9 mouse cellular contexts compared by ENCODE assay signal in the genomic region with DNA sequence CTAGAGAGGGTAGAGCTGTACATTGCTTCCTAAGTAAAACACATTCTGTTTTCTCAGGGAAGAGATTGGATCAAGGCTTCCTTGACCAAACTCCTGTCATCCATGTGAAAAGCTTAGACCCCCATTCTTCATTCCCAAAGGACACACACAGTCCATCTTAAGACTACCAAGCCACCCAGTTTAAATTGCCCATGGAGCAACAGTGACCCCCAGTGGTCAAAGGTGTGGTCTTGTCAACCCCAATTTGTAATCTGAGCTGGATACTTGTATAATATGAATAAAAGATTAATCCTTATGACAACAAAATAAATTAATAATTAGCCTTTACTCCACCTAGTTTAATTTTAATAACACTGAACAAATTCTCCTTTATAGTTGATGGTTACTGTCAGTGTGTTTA. TPM values are rescaled to one million over a fixed set of nuclear protein-coding genes. Genes with fewer than 3 reads are reported as not detected.
A peak's percentile ranks its signal among the peaks of the same experiment; 100 is the strongest.
DNase-seq lines count a peak whose midpoint lies in the region; TF ChIP-seq lines count a peak whose summit lies in the region.
"Had no signal": no experiment of that assay in that cellular context is flagged by ENCODE, and none has a peak within 500 bp of the region (broad histone marks: within the 10 kb centered on the region; RNA-seq: fewer than 3 reads in every experiment).

No protein-coding gene starts in this region.

- no peaks in the 10 kb centered on the region for H3K36me3 ChIP-seq in heart, adult 2 months (ENCODE audit: control insufficient read depth, insufficient read depth, low read length)
- H3K36me3 ChIP-seq: neural tube, embryonic 12.5 days had no signal

- intact Hi-C loops in heart, adult 2 months (cut with DNase I): loop anchor here (5.0 kb wide), 1 partner anchor 532 kb away; no protein-coding TSS in a partner anchor
- intact Hi-C loops in left cerebral cortex, postnatal 14 days (cut with DNase I): loop anchor here (1.0 to 10.0 kb wide), 2 partner anchors 530 to 1754 kb away; no protein-coding TSS in a partner anchor

- H3K4me3 ChIP-seq in heart, adult 2 months: no peak overlapping the region
- H3K4me3 ChIP-seq: neural tube, embryonic 12.5 days had no signal

- H3K9ac ChIP-seq in heart, adult 2 months (ENCODE audit: low read depth, low read length): no peak overlapping the region
- H3K9ac ChIP-seq: neural tube, embryonic 12.5 days had no signal

- no peak for TF ChIP-seq POLR2A in heart, adult 2 months (IDR thresholded peaks at IDR 0.05; ENCODE audit: insufficient read depth, low read depth, low read length)

- no peaks in the 10 kb centered on the region for H3K79me2 ChIP-seq in heart, adult 2 months (replicated peaks; ENCODE audit: control insufficient read depth, insufficient read depth, low read length)

- TF ChIP-seq EP300 in heart, adult 2 months (IDR thresholded peaks at IDR 0.05; ENCODE audit: insufficient read depth, low read depth, low read length): no peak

- peak; percentile 83 for TF ChIP-seq CTCF in heart, adult 2 months (IDR thresholded peaks at IDR 0.05)

- DNase-seq in heart, adult 2 months: peak; percentile 6 to 41
- no peak for DNase-seq in heart, adult 9 months (ENCODE audit: low spot score in 2 of 2)
- DNase-seq in B cell, adult 2 months: peak; percentile 2 to 4
- DNase-seq in adrenal gland, postnatal 14 days: peak; percentile 60
- DNase-seq in heart, postnatal 4 days: peak; percentile 66
- DNase-seq in left cerebral cortex, postnatal 14 days (ENCODE audit: low spot score in 2 of 2): peak; percentile 33 to 71
- peak; percentile 44 for DNase-seq in right cerebral cortex, adult 18-20 months
- DNase-seq in thymus, adult 18-20 months: no peak

- H3K27ac ChIP-seq in heart, adult 2 months: no peak overlapping the region
- H3K27ac ChIP-seq: neural tube, embryonic 12.5 days had no signal

- H3K4me1 ChIP-seq in heart, adult 2 months (ENCODE audit: control insufficient read depth, insufficient read depth, low read length): no peaks in the 10 kb centered on the region
- H3K4me1 ChIP-seq: neural tube, embryonic 12.5 days had no signal

- H3K27me3 ChIP-seq in heart, adult 2 months (ENCODE audit: control insufficient read depth, insufficient read depth, low read length): no peaks in the 10 kb centered on the region
- H3K27me3 ChIP-seq: neural tube, embryonic 12.5 days had no signal

RNA-seq across cellular contexts. Expression of gene Bmp3, which starts 24.7 kb away (rescaled TPM):
- under 1 TPM; 0.43 to 0.57 TPM for total RNA-seq in heart, adult 2 months (2021)
- polyA plus RNA-seq in heart, adult 2 months (2012; rRNA removed): 0.88 and 0.90 TPM in 2 replicates
- 1.4 and 1.6 TPM in 2 replicates for total RNA-seq in adrenal gland, postnatal 14 days (2021)
- total RNA-seq in heart, postnatal 4 days (2021): under 1 TPM; 0.23 to 0.24 TPM
- total RNA-seq in left cerebral cortex, postnatal 14 days (2021): 10 to 100 TPM; 11.8 to 14.6 TPM

Comparison
In these comparisons a context has a peak if more than half of its experiments do, and no peak if none do; other contexts are left out.
1. DNase-seq: peak in heart, adult 2 months (2 of 2), B cell, adult 2 months (2 of 2), adrenal gland, postnatal 14 days (single experiment), heart, postnatal 4 days (single experiment), left cerebral cortex, postnatal 14 days (2 of 2) and right cerebral cortex, adult 18-20 months (single experiment); none in heart, adult 9 months (0 of 2) and thymus, adult 18-20 months (0 of 2).